Mouse (Mus musculus) mouse embryonic stem cell (cell line): Measurements from ENCODE around the gene Nms.

ENCODE experiments used
- in situ Hi-C, 2 experiments: fragments of 300-500 bp; cut with MboI; formaldehyde crosslinking; loops; 1 replicate in 1 of 2; 3 replicates in 1 of 2; pipeline ENCODE4 v1.14.3; 2019 to 2020; ENCODE audit warnings: low sequenced_read_pairs in 2 of 2, low pct_unique_long_range_greater_than_20kb in 1 of 2, mixed read lengths in 1 of 2; ENCODE audit not compliant: unreplicated experiment in 1 of 2

Nms gene

GRCm38 (mm10) chr1:38987080-38987864 lies 48.3 kb downstream of the Nms start:
- in situ Hi-C loops = no loop called here

- in situ Hi-C loops = no loop called here
Measured at GRCm38 (mm10) chr1:38987865-38988211, 48.9 kb downstream of the Nms start.

- in situ Hi-C loops = no loop called here
Measured at GRCm38 (mm10) chr1:38988357-38988756, 49.4 kb downstream of the Nms start.

GRCm38 (mm10) chr1:38992365-38992764 lies 53.4 kb downstream of the Nms start:
- in situ Hi-C loops = no loop called here
